Mouse (Mus musculus): ENCODE measurements around the gene Pus3.
"Not testable (repeated sequence)": the region's sequence is repeated elsewhere in the genome, so short reads cannot be mapped to it uniquely, and the experiment has no call there.

The Pus3 gene

GRCm38 (mm10) chr9:35545704-35546103 is 12.7 kb upstream of the Pus3 start:
- no peak for DNase-seq (ENCODE audit: low spot score in 2 of 2)

- DNase-seq (ENCODE audit: low spot score in 2 of 2) = no peak
Measured at GRCm38 (mm10) chr9:35546745-35547144, 11.7 kb upstream of the Pus3 start.

- no peak for DNase-seq (ENCODE audit: low spot score in 2 of 2)
Measured at GRCm38 (mm10) chr9:35548455-35548854, 9.9 kb upstream of the Pus3 start.

- DNase-seq (ENCODE audit: low spot score in 2 of 2) = no peak
Measured at GRCm38 (mm10) chr9:35556494-35557102, 1.8 kb upstream of the Pus3 start.

- peak; percentile 67 to 82 for DNase-seq (ENCODE audit: low spot score in 2 of 2)
Measured at GRCm38 (mm10) chr9:35559009-35559890, 855 bp downstream of the Pus3 start.

GRCm38 (mm10) chr9:35561076-35561475 is 2.7 kb downstream of the Pus3 start:
- DNase-seq (ENCODE audit: low spot score in 2 of 2) = peak in 1 of 2 experiments; percentile 48

- peak in 1 of 2 experiments; percentile 38 for DNase-seq (ENCODE audit: low spot score in 2 of 2)
Measured at GRCm38 (mm10) chr9:35561583-35561982, 3.2 kb downstream of the Pus3 start.

- DNase-seq (ENCODE audit: low spot score in 2 of 2) = no peak
Measured at GRCm38 (mm10) chr9:35564536-35565240, 6.3 kb downstream of the Pus3 start.

- DNase-seq (ENCODE audit: low spot score in 2 of 2) = no peak
Measured at GRCm38 (mm10) chr9:35567995-35568394, 9.6 kb downstream of the Pus3 start.

- peak; percentile 93 to 95 for DNase-seq (ENCODE audit: low spot score in 2 of 2)
Measured at GRCm38 (mm10) chr9:35569571-35570534, 11.5 kb downstream of the Pus3 start, which contains the start of the genes Pate2 and Hyls1. TSS of gene Pate2 (plus strand) at chr9:35570284. TSS of gene Hyls1 (minus strand) at chr9:35570398.

- DNase-seq (ENCODE audit: low spot score in 2 of 2) = no peak
Measured at GRCm38 (mm10) chr9:35570663-35571062, 12.3 kb downstream of the Pus3 start.

GRCm38 (mm10) chr9:35574416-35574815 is 16.0 kb downstream of the Pus3 start:
- no peak for DNase-seq (ENCODE audit: low spot score in 2 of 2)

- no peak for DNase-seq (ENCODE audit: low spot score in 2 of 2)
Measured at GRCm38 (mm10) chr9:35587674-35588073, 29.3 kb downstream of the Pus3 start.

GRCm38 (mm10) chr9:35592903-35593302 is 34.5 kb downstream of the Pus3 start:
- DNase-seq (ENCODE audit: low spot score in 2 of 2) = no peak

- DNase-seq (ENCODE audit: low spot score in 2 of 2) = no peak
Measured at GRCm38 (mm10) chr9:35607647-35608405, 49.4 kb downstream of the Pus3 start.

- DNase-seq (ENCODE audit: low spot score in 2 of 2) = no peak
Measured at GRCm38 (mm10) chr9:35611841-35612240, 53.4 kb downstream of the Pus3 start, which contains the start of gene Pate4. TSS of gene Pate4 (minus strand) at chr9:35611941.

GRCm38 (mm10) chr9:35614005-35614404 is 55.6 kb downstream of the Pus3 start:
- no peak for DNase-seq (ENCODE audit: low spot score in 2 of 2)

- not testable (repeated sequence) for DNase-seq (ENCODE audit: low spot score in 2 of 2)
Measured at GRCm38 (mm10) chr9:35616784-35617183, 58.4 kb downstream of the Pus3 start.

All from spleen, postnatal 4 days (tissue).